Mouse (Mus musculus): ENCODE measurements around the gene Cplx1. TPM values are rescaled to one million over a fixed set of nuclear protein-coding genes. Genes with fewer than 3 reads are reported as not detected.

Gene Cplx1
- total and polyA plus RNA-seq, 2 experiments from 2014 or later, result 0.04 to 0.34 TPM

- ATAC-seq (ENCODE audit: insufficient read depth, low read depth), result no peak
- Histone ChIP-seq H3K36me3 (replicated peaks; ENCODE audit: control insufficient read depth, insufficient read depth, low read length) (peaks cover 43% of the 10 kb centered on the region), H3K9ac (replicated peaks; ENCODE audit: low read depth, low read length) (no peak overlapping the region), H3K4me3 (ENCODE audit: low read depth, low read length) (no peak overlapping the region), H3K27ac (ENCODE audit: low read depth) (no peak overlapping the region), H3K4me2 (ENCODE audit: low read depth, low read length) (no peak overlapping the region), H3K4me1 (ENCODE audit: control insufficient read depth, insufficient read depth) (no peaks in the 10 kb centered on the region), H3K27me3 (ENCODE audit: control insufficient read depth, insufficient read depth, low read length) (no peaks in the 10 kb centered on the region), H3K9me3 (replicated peaks; ENCODE audit: control insufficient read depth, low read length) (no peaks in the 10 kb centered on the region)
- TF ChIP-seq CTCF (IDR thresholded peaks at IDR 0.05; ENCODE audit: low read depth), result no peak
- TF ChIP-seq EP300 (IDR thresholded peaks at IDR 0.05; ENCODE audit: low read depth), result no peak
- DNase-seq (ENCODE audit: low spot score), result no peak
- 88% methylated on average over 4 of the region's 4 CpGs for WGBS
Measured at GRCm38 (mm10) chr5:108566523-108566922, 16.7 kb upstream of the Cplx1 start.

- no peaks in the 10 kb centered on the region for H3K9me3 ChIP-seq (replicated peaks; ENCODE audit: control insufficient read depth, low read length)
- no peaks in the 10 kb centered on the region for H3K27me3 ChIP-seq (ENCODE audit: control insufficient read depth, insufficient read depth, low read length)
- H3K27ac ChIP-seq (ENCODE audit: low read depth), result no peak overlapping the region
- DNase-seq (ENCODE audit: low spot score) (no peak), ATAC-seq (ENCODE audit: insufficient read depth, low read depth) (no peak)
- TF ChIP-seq CTCF (IDR thresholded peaks at IDR 0.05; ENCODE audit: low read depth) (no peak), EP300 (IDR thresholded peaks at IDR 0.05; ENCODE audit: low read depth) (no peak)
- H3K4me2 ChIP-seq (ENCODE audit: low read depth, low read length), result no peak overlapping the region
- H3K4me1 ChIP-seq (ENCODE audit: control insufficient read depth, insufficient read depth), result no peaks in the 10 kb centered on the region
- H3K9ac ChIP-seq (replicated peaks; ENCODE audit: low read depth, low read length), result no peak overlapping the region
- peaks cover 32% of the 10 kb centered on the region for H3K36me3 ChIP-seq (replicated peaks; ENCODE audit: control insufficient read depth, insufficient read depth, low read length)
- 90% methylated on average over 2 of the region's 2 CpGs for WGBS
- no peak overlapping the region for H3K4me3 ChIP-seq (ENCODE audit: low read depth, low read length)
Measured at GRCm38 (mm10) chr5:108565381-108565780, 15.6 kb upstream of the Cplx1 start.

- Histone ChIP-seq H3K9ac (replicated peaks; ENCODE audit: low read depth, low read length) (no peak overlapping the region), H3K9me3 (replicated peaks; ENCODE audit: control insufficient read depth, low read length) (peaks cover 5% of the 10 kb centered on the region; the same call in 1 of the 2 replicates), H3K27me3 (ENCODE audit: control insufficient read depth, insufficient read depth, low read length) (no peaks in the 10 kb centered on the region), H3K27ac (ENCODE audit: low read depth) (no peak overlapping the region), H3K36me3 (replicated peaks; ENCODE audit: control insufficient read depth, insufficient read depth, low read length) (peaks cover 21% of the 10 kb centered on the region), H3K4me1 (ENCODE audit: control insufficient read depth, insufficient read depth) (no peaks in the 10 kb centered on the region), H3K4me3 (ENCODE audit: low read depth, low read length) (no peak overlapping the region), H3K4me2 (ENCODE audit: low read depth, low read length) (no peak overlapping the region)
- ATAC-seq (ENCODE audit: insufficient read depth, low read depth) (no peak), DNase-seq (ENCODE audit: low spot score) (no peak)
- 52% methylated on average over 3 of the region's 3 CpGs for WGBS
- TF ChIP-seq EP300 (IDR thresholded peaks at IDR 0.05; ENCODE audit: low read depth) (no peak), CTCF (IDR thresholded peaks at IDR 0.05; ENCODE audit: low read depth) (no peak)
Measured at GRCm38 (mm10) chr5:108564346-108564745, 14.5 kb upstream of the Cplx1 start.

GRCm38 (mm10) chr5:108562483-108562882 lies 12.7 kb upstream of the Cplx1 start:
- no peak overlapping the region for H3K4me3 ChIP-seq (ENCODE audit: low read depth, low read length)
- peaks cover 5% of the 10 kb centered on the region; the same call in 1 of the 2 replicates for H3K9me3 ChIP-seq (replicated peaks; ENCODE audit: control insufficient read depth, low read length)
- H3K36me3 ChIP-seq (replicated peaks; ENCODE audit: control insufficient read depth, insufficient read depth, low read length), result peaks cover 3% of the 10 kb centered on the region
- WGBS, result 80% methylated on average over 2 of the region's 2 CpGs
- no peaks in the 10 kb centered on the region for H3K4me1 ChIP-seq (ENCODE audit: control insufficient read depth, insufficient read depth)
- TF ChIP-seq CTCF (IDR thresholded peaks at IDR 0.05; ENCODE audit: low read depth), result no peak
- no peak for TF ChIP-seq EP300 (IDR thresholded peaks at IDR 0.05; ENCODE audit: low read depth)
- no peak overlapping the region for H3K4me2 ChIP-seq (ENCODE audit: low read depth, low read length)
- no peaks in the 10 kb centered on the region for H3K27me3 ChIP-seq (ENCODE audit: control insufficient read depth, insufficient read depth, low read length)
- no peak overlapping the region for H3K9ac ChIP-seq (replicated peaks; ENCODE audit: low read depth, low read length)
- ATAC-seq (ENCODE audit: insufficient read depth, low read depth) (no peak), DNase-seq (ENCODE audit: low spot score) (no peak)
- H3K27ac ChIP-seq (ENCODE audit: low read depth), result no peak overlapping the region

- DNase-seq (ENCODE audit: low spot score) (no peak), ATAC-seq (ENCODE audit: insufficient read depth, low read depth) (no peak)
- H3K27ac ChIP-seq (ENCODE audit: low read depth), result no peak overlapping the region
- 65% methylated on average over 4 of the region's 4 CpGs for WGBS
- no peaks in the 10 kb centered on the region for H3K36me3 ChIP-seq (replicated peaks; ENCODE audit: control insufficient read depth, insufficient read depth, low read length)
- no peak overlapping the region for H3K9ac ChIP-seq (replicated peaks; ENCODE audit: low read depth, low read length)
- no peak overlapping the region for H3K4me2 ChIP-seq (ENCODE audit: low read depth, low read length)
- no peaks in the 10 kb centered on the region for H3K27me3 ChIP-seq (ENCODE audit: control insufficient read depth, insufficient read depth, low read length)
- H3K4me1 ChIP-seq (ENCODE audit: control insufficient read depth, insufficient read depth), result no peaks in the 10 kb centered on the region
- TF ChIP-seq EP300 (IDR thresholded peaks at IDR 0.05; ENCODE audit: low read depth), result no peak
- no peak for TF ChIP-seq CTCF (IDR thresholded peaks at IDR 0.05; ENCODE audit: low read depth)
- no peak overlapping the region for H3K4me3 ChIP-seq (ENCODE audit: low read depth, low read length)
- peaks cover 5% of the 10 kb centered on the region; the same call in 1 of the 2 replicates for H3K9me3 ChIP-seq (replicated peaks; ENCODE audit: control insufficient read depth, low read length)
Measured at GRCm38 (mm10) chr5:108556986-108557385, 7.2 kb upstream of the Cplx1 start.

GRCm38 (mm10) chr5:108554041-108554440 lies 4.2 kb upstream of the Cplx1 start:
- TF ChIP-seq CTCF (IDR thresholded peaks at IDR 0.05; ENCODE audit: low read depth), result no peak
- no peak for TF ChIP-seq EP300 (IDR thresholded peaks at IDR 0.05; ENCODE audit: low read depth)
- Histone ChIP-seq H3K4me3 (ENCODE audit: low read depth, low read length) (no peak overlapping the region), H3K9me3 (replicated peaks; ENCODE audit: control insufficient read depth, low read length) (no peaks in the 10 kb centered on the region), H3K27ac (ENCODE audit: low read depth) (no peak overlapping the region), H3K27me3 (ENCODE audit: control insufficient read depth, insufficient read depth, low read length) (peaks cover 23% of the 10 kb centered on the region), H3K9ac (replicated peaks; ENCODE audit: low read depth, low read length) (no peak overlapping the region), H3K36me3 (replicated peaks; ENCODE audit: control insufficient read depth, insufficient read depth, low read length) (no peaks in the 10 kb centered on the region), H3K4me2 (ENCODE audit: low read depth, low read length) (no peak overlapping the region), H3K4me1 (ENCODE audit: control insufficient read depth, insufficient read depth) (no peaks in the 10 kb centered on the region)
- WGBS, result 70% methylated on average over 1 of the region's 1 CpGs
- no peak for DNase-seq (ENCODE audit: low spot score)
- no peak for ATAC-seq (ENCODE audit: insufficient read depth, low read depth)

Measured in heart, postnatal 0 days (tissue).